Mouse (Mus musculus) gastrocnemius, postnatal 10 days (tissue): Measurements from ENCODE around the gene Emp2. TPM values are rescaled to one million over a fixed set of nuclear protein-coding genes. Genes with fewer than 3 reads are reported as not detected.

Experiments
- DNase-seq: peaks from one replicate; pipeline ENCODE4 v3.0.0; 2021; ENCODE audit warnings: mixed read lengths
- long read RNA-seq, 2 experiments: library from polyadenylated mRNA; stranded (forward); transcript quantifications; one replicate each; pipeline ENCODE4 v2.0.0; 2021
- total RNA-seq, 2 experiments: library from RNA; stranded (reverse); gene quantifications; 2 replicates each; pipeline ENCODE4 v1.2.3; 2021

Gene Emp2
- total RNA-seq, result 10 to 100 TPM; 12.3 to 14.4 TPM
- long read RNA-seq, experiment 1, transcript Emp2-201 (5 exons, 3,440 nt), result major isoform, 27 of 33 reads
- long read RNA-seq, experiment 1, partial matches to known transcripts, result 2 of 33 reads
- long read RNA-seq, experiment 1, other reads (novel, unspliced or antisense), result 4 of 33 reads
- long read RNA-seq, experiment 2, transcript Emp2-201 (5 exons, 3,440 nt), result major isoform, 16 of 20 reads
- long read RNA-seq, experiment 2, partial matches to known transcripts, result 0 of 20 reads
- long read RNA-seq, experiment 2, other reads (novel, unspliced or antisense), result 4 of 20 reads

DNA sequence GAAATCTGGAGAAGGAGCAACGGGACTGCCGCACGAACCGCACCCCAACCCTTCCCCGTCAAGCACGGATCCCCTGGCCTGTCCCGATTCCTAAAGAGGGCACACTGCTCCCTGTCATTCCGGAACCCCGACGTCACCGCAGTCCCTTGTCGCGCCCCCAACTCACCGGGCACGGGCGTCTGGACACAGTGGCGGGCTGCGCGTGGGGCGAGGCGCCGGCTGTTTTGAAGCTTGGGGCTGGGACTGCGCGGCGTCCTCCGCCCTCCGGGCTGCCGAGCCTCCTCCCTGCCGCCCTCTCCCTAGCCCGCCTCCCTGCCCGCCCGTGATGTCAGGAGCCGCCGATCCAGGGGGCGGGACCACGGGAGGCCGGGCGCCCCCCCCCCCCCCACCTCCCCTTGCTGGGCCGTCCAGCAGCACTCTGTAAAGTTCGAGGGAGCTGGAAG, at the start of gene Emp2:
Emp2 (minus strand) TSS at position 323 of the 443 bp plus-strand sequence.
- DNase-seq, result peak; percentile 67

DNA sequence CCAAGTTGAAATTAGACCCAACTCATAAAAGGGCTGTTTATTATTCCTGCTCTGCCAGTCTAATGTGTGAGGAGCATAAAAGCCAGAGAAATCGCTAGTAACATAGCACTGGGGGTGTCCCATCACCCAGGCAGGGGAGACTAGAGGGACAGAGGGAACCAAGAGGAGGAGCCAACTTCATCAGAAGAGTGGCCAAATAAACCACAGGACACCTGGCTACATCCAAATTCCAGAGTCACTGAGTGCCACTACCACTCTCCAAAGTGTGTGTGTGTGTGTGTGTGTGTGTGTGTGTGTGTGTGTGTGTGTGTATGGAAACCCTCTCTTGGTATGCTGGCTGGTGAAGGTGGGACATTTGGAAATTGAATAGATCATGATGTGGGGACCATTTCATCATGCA, 49.3 kb upstream of the Emp2 start:
- DNase-seq, result no peak

DNA sequence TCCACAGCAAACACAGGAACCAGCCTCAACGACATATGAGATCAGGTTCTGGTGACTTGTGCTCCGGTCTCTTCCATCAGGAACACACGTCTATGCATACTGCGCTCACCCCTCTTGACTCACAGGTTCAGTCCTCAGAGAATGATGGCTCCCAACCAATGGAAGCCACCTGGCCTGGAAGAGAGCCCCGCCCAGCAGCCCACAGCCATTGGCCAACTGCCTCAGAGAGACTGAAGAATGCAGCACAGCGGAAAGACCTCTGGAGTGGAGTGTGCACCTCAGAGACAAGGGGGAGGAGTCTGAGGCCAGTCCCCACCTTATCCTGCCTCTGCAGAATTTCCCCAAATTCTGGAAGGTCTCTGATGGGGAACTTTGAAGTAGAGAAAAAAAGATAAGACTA, 45.5 kb upstream of the Emp2 start:
- DNase-seq, result no peak

DNA sequence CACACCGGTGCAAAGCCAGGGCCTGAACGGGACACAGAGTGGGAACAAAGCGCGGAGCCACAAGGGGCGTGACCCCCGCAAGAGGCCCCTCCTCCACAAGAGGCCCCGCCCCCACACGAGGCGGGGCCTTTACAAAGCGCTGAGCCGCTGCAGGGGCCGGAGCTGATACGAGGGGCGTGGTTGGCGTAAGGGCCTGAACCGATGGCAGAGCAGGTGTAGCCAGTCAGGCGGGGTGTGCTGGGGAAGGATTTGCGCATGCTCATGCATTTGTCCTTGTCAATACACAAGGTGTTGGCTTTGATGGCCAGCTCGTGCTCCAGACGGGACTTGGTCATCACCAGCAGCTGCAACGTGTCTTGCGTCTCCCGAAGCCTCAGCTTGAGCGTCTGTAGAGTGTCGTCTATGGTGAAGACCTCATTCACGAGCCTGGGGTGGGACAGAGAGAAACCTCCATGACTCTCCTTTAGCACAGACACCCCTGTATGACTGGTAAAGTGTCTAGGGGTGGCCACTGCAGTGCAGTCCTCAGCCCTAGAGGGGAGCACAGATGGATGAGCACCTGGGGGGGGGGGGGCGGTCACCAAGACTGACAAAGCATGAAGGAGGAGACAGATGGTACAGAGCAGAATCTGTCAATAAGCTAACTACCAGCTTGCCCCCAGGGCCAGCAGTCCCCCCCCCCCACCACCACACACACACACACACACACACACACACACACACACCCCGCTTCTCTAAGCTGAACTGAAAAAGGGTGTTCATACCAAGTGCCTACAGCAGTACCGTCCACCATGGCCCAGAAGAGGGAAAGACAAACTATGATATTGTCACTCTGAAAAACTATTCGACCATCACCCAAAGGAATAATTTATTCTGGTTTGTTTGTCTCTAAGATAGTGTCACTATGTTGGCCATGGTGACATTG, 44.5 kb upstream of the Emp2 start:
- DNase-seq, result peak; percentile 20

DNA sequence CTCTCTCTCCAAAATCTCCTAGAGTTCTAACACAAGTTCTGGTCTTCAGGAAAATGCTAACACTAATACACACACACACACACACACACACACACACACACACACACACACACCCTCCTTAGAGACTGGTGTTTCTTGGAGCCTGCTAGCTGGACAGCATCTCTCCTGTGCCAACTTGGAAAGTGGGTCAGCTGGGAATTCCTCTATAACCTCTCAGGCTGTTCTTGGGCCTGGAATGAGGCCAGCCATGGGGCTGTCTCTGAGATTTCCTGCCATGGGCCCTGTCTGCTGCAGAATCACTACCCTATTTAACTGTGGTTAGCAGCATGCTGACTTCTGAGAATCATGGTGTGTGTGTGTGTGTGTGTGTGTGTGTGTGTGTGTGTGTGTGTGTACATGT, 41.2 kb upstream of the Emp2 start:
- peak; percentile 35 for DNase-seq

DNA sequence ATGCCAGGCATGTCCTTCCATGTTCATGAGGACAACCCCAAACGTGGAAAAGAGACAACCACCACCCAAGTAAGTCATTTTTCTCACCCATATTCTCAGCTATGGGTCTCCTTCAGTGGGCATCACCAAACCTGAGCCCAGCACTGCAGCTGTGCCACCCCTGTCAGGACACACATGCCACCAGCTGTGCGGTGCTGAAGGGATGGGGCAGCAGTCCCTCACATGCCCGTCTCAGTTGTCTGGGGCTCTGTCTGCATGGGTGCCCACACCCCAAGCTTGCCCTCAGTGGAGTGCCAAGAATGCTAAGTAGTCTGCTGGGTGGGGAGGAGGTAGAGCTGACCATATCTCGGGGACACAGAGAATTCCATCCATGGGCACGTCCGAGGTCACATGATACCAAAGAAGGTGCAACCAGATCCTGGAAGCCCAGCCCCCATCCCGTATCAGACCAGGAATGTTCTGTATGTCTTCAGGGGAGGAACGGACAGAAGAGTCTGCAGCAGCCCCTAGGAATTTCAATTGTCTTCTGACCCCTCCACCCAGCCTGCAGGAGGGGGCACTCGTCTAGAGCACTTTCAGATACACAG, 37.4 kb upstream of the Emp2 start:
- no peak for DNase-seq

DNA sequence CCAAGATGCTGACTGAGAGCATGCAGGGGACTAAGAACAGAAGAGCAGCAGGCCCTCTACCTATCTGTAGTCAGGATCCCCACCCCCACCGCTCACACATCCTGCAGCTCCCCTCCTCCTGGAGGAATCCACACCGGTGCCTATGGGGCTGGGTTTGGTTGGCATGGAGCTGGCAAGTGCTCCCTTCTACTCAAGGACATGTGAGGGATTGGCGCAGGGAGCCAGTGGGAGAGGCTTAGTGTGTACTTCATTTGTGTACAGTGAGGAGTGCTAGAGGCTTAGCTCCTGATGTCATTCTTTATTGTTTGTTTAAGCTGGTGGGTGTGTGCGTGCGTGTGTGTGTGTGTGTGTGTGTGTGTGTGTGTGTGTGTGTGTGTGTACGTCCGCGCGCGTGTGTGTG, 36.1 kb upstream of the Emp2 start:
- DNase-seq, result no peak

DNA sequence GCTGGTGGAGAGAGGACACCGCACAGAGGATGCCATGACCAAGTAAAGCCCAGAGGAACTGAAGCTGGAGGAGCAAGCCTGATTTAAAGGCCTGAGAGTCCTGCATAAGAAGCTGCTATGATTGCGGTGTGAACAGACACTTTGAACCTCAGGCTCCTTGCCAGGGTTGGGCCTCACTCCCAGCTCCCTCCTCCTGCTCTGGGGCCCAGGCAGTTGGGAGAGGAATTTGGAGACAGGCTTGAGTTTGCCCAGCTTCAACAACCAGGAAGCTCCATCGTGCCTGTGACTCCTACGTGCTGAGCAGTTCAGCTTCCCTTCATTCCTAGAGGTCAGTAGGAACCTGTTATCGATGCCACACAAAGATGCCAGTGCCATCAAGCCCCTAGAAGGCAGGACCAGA, 35.7 kb upstream of the Emp2 start:
- DNase-seq, result peak; percentile 47

DNA sequence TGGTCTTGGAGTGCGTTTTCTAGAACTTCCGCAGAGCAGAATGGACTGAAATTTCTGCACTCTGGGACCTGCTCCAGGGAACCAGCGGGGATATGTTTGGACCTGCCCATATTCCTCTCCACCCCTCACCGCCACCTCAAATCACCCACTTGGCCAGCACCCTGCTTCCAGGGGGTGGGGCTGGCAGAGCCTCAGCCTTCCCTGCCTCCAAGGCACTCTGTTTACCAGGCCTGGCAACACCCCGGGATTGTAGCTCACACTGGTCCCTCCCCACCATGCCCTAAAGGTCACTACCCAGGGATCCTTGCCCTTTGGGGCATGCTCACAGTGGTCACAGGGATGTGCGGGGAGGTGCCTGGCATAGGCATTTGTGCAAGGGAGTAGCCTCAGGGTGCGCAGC, 33.8 kb upstream of the Emp2 start:
- DNase-seq, result no peak

DNA sequence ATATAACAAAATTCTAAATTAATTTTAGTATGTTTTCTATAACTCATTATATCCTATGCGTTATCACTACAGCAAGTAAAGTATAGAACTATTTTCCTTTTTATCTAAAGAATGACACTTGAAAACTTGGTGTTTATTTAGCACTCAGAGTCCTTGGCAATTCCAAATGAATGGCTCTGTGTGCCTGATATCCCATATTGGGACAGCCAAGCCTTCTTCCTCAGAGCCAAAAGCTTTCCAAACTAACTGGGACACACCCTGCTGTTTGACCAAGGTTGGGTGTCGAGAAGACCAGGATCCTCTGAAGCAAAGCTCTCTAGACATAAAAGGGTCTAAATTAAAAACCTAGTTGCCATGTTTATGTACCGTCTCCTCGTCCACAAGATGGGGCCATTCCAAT, 27.3 kb upstream of the Emp2 start:
- DNase-seq, result no peak

DNA sequence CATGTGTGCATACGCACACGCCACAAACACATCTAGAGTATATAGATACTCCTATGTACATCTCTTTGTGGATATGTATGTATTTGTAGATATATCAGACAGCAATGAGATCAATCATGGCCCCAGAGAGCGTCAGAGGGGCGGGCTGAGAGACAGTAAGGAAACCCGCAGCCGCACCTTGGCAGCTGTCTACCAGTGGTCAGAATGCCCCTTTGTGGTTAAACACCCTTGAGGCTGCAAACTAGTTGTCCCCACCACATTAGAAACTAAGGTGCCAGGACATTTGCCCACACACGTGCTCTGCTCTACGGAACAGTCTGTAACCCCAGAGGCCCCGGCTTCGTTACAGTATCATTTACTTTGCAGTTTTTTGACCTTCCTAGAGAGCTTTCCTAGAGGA, 26.2 kb upstream of the Emp2 start:
- no peak for DNase-seq

DNA sequence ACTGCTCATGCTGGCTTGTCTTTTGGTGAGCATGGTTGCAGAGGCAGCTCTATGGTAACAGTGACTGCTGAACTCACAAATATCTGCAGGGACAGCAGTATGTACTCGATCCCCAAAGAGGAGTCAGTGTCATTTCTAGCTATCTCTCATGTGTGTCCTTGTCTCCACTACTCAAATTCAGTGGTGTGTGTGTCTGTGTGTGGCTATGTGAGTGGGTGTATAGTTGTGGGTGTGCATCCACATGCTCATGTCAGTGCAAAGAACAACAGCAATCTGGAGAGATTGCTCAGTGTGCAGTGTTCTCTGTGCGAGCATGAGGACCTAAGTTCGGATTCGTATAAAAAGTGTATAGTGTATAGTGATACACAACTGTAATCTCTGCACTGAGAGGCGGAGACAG, 24.8 kb upstream of the Emp2 start:
- no peak for DNase-seq

DNA sequence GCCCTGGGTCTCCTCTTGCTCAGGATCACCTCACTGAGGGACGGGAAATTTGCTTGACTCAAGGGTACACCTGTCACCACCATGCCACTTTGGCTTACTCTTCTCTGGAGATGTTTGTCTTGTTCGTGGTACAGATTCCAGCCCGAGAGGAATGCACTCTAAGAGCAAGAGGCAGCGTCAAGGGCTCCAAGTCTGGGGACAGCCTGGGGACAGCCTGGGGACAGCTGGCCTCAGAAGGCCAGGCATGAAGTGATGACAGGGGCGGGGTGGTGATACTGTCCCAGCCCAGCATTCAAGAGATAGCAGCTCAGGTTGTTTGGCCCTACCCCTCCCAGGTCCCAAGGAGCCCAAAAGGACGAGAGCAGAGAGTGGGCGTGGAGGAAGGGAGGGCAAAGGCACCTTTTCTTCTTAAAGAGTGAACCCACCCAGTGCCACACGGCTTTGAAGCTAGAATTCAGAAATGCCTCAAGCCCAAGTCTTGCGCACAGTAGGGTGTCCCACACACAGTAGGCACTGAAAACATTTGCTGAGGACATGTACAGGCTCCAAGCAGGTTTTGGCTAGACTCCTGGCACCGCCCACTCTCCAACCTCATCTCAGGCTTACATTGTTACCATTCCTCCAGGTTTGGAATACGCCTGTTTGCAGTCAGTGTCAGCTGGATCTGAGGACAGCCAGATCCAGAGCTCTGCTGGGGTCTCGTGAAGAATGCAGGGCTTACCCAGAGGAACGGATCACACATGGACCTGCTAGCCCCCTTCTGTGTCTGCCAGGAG, 23.8 kb upstream of the Emp2 start:
- no peak for DNase-seq

DNA sequence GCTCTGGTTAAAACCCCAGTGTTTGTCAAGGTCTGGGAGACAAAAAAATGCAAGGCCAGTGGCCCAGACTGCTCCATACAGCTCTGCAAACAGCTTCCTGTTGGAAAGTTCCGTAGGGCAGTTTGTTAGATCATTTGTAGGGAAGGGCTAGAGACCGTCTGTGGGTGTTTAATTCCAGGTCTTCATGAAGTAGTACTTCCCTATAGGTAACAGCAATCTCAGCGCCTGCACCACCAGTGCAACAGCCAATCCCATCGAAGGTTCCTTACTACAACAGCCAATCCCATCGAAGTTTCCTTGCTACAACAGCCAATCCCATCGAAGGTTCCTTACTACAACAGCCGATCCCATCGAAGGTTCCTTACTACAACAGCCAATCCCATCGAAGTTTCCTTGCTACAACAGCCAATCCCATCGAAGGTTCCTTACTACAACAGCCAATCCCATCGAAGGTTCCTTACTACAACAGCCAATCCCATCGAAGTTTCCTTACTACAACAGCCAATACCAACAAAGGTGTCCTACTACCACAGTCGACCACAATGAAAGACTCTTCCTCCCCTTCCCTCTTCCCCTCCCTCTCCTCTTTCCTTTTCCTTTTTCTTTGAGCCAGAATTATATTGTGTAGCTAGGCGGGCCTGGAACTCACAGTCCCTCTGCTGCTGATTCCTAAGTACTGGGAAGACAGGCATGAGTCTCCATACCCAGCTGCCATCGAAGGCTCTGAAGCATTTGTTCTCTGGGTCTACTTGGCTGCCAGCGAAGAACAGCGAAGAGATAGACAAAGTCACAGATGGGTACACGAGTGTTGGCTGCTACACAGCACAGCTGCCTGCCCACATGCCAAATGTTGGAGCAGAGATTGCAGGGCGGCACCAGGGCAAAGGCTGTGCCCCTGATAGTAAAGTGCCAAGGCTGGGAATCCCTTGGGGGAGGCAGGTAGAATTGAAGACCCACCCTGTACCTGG, 23.0 kb upstream of the Emp2 start:
- DNase-seq, result no peak

DNA sequence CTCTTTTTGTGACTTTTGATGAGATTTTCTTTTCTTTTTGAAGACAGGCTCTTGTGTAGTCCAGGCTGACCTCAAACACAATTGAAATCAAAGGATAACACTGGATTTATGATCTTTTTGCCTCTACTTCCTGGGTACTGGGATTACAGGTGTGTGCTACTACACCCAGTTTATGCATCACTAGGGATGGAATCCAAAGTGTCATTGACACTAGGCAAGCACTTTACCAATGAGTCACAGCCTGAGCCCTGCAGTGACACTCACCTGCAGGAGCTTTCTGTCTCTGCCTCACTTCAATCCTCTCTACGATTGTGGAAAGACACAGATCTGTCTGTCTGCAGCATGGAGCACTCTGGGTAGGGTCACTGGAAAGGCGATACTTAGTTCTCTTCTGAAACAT, 22.2 kb upstream of the Emp2 start:
- DNase-seq, result no peak

DNA sequence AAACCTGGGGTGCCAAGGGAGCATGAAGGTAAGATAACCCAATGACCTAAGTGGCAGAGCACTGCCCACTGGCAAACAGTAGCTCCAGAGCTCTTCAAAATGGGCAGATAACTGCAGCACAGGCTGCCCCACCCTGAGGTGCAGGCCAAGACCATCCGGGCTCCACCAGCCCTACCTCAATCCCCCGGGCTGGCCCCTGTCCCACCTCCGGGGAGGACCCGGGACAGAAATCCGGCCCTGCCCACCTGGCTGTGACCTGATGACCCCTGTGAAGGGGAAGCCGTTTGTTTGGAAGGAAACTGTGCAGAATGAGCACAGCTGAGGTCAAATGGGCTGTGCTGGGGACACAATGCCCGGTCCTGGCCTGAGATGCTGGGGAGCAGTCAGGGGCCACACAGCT, 19.0 kb upstream of the Emp2 start:
- DNase-seq, result no peak

DNA sequence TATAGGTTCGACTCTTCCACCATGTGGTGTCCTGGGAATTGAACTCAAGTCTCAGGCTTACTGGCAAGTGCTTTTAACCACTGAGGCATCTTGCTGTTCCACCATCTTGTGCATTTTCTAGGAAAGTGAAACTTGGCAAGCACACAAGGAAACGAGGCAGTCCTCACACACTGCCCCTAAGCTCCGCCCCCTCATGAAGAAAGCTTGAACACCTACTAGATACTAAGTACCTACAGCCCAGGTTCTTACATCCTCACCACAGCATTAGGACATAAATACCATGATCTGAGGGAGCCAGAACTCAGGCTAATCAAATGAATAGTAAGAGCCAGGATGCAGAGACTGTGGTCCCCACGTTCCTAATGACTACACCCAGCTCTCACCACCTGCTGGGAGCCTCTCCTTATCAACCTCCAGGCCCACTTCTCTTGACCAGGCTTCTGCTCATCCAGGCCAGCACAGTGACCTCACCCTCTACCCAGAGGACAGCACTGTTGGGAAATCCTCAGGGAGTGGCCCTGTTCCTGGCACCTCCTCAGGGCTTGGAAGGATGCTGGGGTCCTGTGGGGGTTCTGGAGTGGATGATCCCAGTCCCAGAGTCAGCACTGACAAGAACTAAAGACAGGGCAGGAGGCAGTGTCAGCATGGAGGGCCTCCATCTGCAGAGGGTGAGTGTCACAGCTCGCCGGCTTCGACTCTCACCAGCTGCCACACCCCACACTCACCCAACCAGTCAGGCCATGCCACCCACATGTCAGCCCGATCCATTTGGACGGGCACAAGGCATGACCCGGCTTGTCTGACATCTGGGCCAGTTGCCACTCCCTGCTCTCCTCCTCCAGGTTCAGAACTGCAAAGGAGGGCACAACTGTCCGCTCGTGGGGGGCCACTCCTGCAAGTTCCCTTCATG, 17.1 kb upstream of the Emp2 start:
- DNase-seq, result no peak

DNA sequence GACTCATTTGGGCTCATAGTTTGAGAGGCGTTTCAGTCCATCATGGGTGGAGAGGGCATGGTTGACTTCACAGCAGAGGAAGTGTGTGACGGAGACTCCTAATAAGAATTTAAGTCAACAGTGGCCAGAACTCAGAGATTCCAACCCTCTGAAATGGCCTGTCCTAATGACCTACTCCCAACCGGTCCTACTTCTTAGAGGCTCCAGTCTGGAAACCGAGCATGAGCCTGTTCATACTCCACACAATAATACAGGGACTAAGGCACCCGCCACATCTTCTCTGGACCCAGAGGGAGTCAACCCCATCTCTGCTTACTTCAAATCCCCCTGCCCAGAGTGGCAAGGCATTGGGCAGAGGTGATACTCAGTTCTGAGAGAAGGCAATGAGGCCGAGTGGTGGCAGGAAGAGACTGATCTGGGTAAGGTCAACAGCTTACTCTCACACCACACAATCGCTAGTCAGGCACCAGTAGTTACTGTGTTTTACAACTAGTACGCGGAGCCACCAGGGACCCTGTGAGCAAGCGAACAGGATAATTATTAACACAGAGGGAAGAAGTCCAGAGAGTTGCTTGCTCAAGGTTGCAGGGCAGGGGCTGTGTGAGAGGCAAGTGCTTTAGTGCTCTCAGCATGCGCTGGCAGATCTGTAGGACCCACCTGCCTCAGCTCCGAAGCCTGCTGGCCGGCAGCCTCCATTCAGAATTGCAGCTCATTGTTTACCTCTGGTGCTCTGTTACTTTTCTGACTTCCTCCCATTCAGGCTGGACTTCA, 14.0 kb upstream of the Emp2 start:
- no peak for DNase-seq

DNA sequence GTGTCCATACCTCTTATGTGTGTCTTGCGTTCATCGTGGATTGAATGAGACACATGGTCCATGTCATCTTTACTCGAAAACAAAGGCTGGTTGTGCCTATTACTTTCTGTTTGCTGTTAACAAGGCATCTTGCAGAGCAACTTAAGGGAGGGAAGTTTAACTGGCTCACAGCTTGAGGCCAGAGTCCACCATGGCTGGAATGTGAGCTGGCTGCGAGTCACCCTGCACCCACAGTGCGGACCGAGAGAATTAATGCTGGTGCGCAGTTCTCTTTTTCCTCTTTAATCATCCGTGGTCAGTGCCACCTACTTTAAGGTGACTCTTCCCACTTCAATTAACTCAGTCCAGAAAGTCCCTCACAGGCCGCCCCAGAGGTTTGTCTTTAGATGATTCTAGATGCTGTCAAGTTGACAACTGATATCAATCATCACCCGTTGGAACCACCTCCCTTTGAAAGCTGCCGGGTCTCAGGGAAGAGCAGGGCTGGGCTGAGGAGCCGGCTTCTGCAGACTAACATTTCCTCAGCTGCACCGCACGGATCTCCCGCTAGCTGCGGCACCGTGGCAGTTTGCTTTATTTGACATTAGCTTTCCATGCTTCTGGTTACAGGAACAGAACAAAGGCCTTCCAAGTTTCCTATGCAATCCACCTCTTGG, 6.3 kb upstream of the Emp2 start:
- DNase-seq, result no peak
